Comparison of ENCODE assay signal across 24 mouse cellular contexts in genomic region chr4:98080586-98080985, GRCm38 (mm10).
A peak's percentile ranks its signal among the peaks of the same experiment; 100 is the strongest.
DNase-seq lines count a peak whose midpoint lies in the region; ATAC-seq and TF ChIP-seq lines count a peak whose summit lies in the region.
"Had no signal": no experiment of that assay in that cellular context is flagged by ENCODE, and none has a peak within 500 bp of the region (broad histone marks: within the 10 kb centered on the region; RNA-seq: fewer than 3 reads in every experiment).

No protein-coding gene starts in this region.

- no peaks in the 10 kb centered on the region for H3K9me3 ChIP-seq in kidney, postnatal 0 days (replicated peaks; ENCODE audit: low read length)
- H3K9me3 ChIP-seq in embryonic facial prominence, embryonic 10.5 days: no peaks in the 10 kb centered on the region
- no peaks in the 10 kb centered on the region for H3K9me3 ChIP-seq in forebrain, postnatal 0 days (ENCODE audit: low read length)
- H3K9me3 ChIP-seq: embryonic facial prominence, embryonic 13.5 days; forebrain, embryonic 10.5 days; hindbrain, embryonic 13.5 days had no signal

- ATAC-seq in kidney, postnatal 0 days (replicated peaks; ENCODE audit: low FRiP score, low read depth): no peak; the same call in 1 of the 2 replicates
- no peak for ATAC-seq in forebrain, postnatal 0 days
- ATAC-seq: CD4-positive, CD25-positive, alpha-beta regulatory T cell, adult 4 months; forebrain, embryonic 14.5 days; hindbrain, postnatal 0 days had no signal

- no peak for TF ChIP-seq CTCF in kidney, postnatal 0 days (IDR thresholded peaks at IDR 0.05; ENCODE audit: low read depth)
- TF ChIP-seq CTCF in forebrain, postnatal 0 days (IDR thresholded peaks at IDR 0.05; ENCODE audit: low read depth): no peak

- H3K27ac ChIP-seq in kidney, postnatal 0 days: no peak overlapping the region
- H3K27ac ChIP-seq in embryonic facial prominence, embryonic 10.5 days (replicated peaks): no peak overlapping the region
- no peak overlapping the region for H3K27ac ChIP-seq in forebrain, postnatal 0 days (ENCODE audit: low read depth, low read length)
- H3K27ac ChIP-seq: embryonic facial prominence, embryonic 13.5 days; forebrain, embryonic 10.5 days; hindbrain, embryonic 13.5 days; hindbrain, postnatal 0 days had no signal

- no peaks in the 10 kb centered on the region for H3K27me3 ChIP-seq in kidney, postnatal 0 days (ENCODE audit: insufficient read depth, low read length)
- no peaks in the 10 kb centered on the region for H3K27me3 ChIP-seq in embryonic facial prominence, embryonic 10.5 days (replicated peaks; ENCODE audit: low read depth, poor library complexity, severe bottlenecking)
- no peaks in the 10 kb centered on the region for H3K27me3 ChIP-seq in forebrain, postnatal 0 days (ENCODE audit: insufficient read depth, low read length)
- H3K27me3 ChIP-seq: embryonic facial prominence, embryonic 13.5 days; hindbrain, embryonic 13.5 days had no signal

- no peak overlapping the region for H3K4me3 ChIP-seq in kidney, postnatal 0 days (replicated peaks; ENCODE audit: low read depth, low read length)
- H3K4me3 ChIP-seq in embryonic facial prominence, embryonic 10.5 days: no peak overlapping the region
- H3K4me3 ChIP-seq in forebrain, postnatal 0 days (ENCODE audit: low read depth, low read length): no peak overlapping the region
- H3K4me3 ChIP-seq: embryonic facial prominence, embryonic 13.5 days; erythroblast, embryonic 14.5 days; forebrain, embryonic 10.5 days; hindbrain, embryonic 13.5 days had no signal

- peak; percentile 60 for DNase-seq in kidney, postnatal 0 days (ENCODE audit: low spot score)
- DNase-seq in kidney, adult 9 months: no peak
- DNase-seq in NIH3T3 (ENCODE audit: low read depth): peak; percentile 49
- DNase-seq in embryonic facial prominence, embryonic 10.5 days (ENCODE audit: low spot score): peak; percentile 5
- DNase-seq in mesoderm, embryonic 11.5 days (ENCODE audit: low read depth, low spot score): peak; percentile 61
- no peak for DNase-seq in forebrain, postnatal 0 days
- no peak for DNase-seq in layer of hippocampus, adult 11-12 months (ENCODE audit: low spot score)
- DNase-seq: adrenal gland, adult 2 months; adrenal gland, postnatal 36 days; B cell, adult 2 months; cerebellum, adult 11 months; cerebellum, adult 8-10 months; cerebellum, postnatal 14 days; embryo, embryonic 11 days; gastrocnemius, postnatal 10 days; heart, postnatal 10 days; kidney, adult 11 months had no signal

- H3K9ac ChIP-seq in kidney, postnatal 0 days (ENCODE audit: low read depth, low read length): no peak overlapping the region
- no peak overlapping the region for H3K9ac ChIP-seq in forebrain, postnatal 0 days
- H3K9ac ChIP-seq: embryonic facial prominence, embryonic 13.5 days; hindbrain, embryonic 13.5 days had no signal

- H3K4me2 ChIP-seq in kidney, postnatal 0 days (ENCODE audit: low read length): no peak overlapping the region
- H3K4me2 ChIP-seq in forebrain, postnatal 0 days (ENCODE audit: low read depth): no peak overlapping the region
- H3K4me2 ChIP-seq: embryonic facial prominence, embryonic 13.5 days; hindbrain, embryonic 13.5 days had no signal

- 35% methylated on average over 1 of the region's 1 CpGs for WGBS in kidney, postnatal 0 days
- 12% methylated on average over 1 of the region's 1 CpGs for WGBS in embryonic facial prominence, embryonic 10.5 days
- WGBS in forebrain, postnatal 0 days: 68% methylated on average over 1 of the region's 1 CpGs

- H3K4me1 ChIP-seq in kidney, postnatal 0 days (replicated peaks; ENCODE audit: insufficient read depth, low read length): no peaks in the 10 kb centered on the region; the same call in 1 of the 2 replicates
- peaks cover 23% of the 10 kb centered on the region for H3K4me1 ChIP-seq in embryonic facial prominence, embryonic 10.5 days
- no peaks in the 10 kb centered on the region for H3K4me1 ChIP-seq in forebrain, postnatal 0 days (ENCODE audit: insufficient read depth)

- no peaks in the 10 kb centered on the region for H3K36me3 ChIP-seq in kidney, postnatal 0 days (ENCODE audit: insufficient read depth, low read length)
- no peaks in the 10 kb centered on the region for H3K36me3 ChIP-seq in embryonic facial prominence, embryonic 10.5 days (replicated peaks)
- H3K36me3 ChIP-seq in forebrain, postnatal 0 days (ENCODE audit: insufficient read depth): no peaks in the 10 kb centered on the region
- H3K36me3 ChIP-seq: forebrain, embryonic 10.5 days; hindbrain, embryonic 13.5 days had no signal

Comparison
In these comparisons a context has a peak if more than half of its experiments do, and no peak if none do; other contexts are left out.
1. DNase-seq: peak in kidney, postnatal 0 days (single experiment), NIH3T3 (single experiment), embryonic facial prominence, embryonic 10.5 days (single experiment) and mesoderm, embryonic 11.5 days (single experiment); none in kidney, adult 9 months (single experiment), forebrain, postnatal 0 days (single experiment) and layer of hippocampus, adult 11-12 months (single experiment).